Mouse (Mus musculus): ENCODE results near the gene Akap11. TPM values are rescaled to one million over a fixed set of nuclear protein-coding genes. Genes with fewer than 3 reads are reported as not detected.

The Akap11 gene
- total RNA-seq, 4 experiments from 2014 or later, result 53.8 to 63.1 (median 59.4) TPM

Other genes with a start within 250 kb of the Akap11 start
- gene Tnfsf11, start 228.8 kb downstream of the Akap11 start, total RNA-seq (2022), result not detected
- 10 to 100 TPM in 2 of 4 experiments, 1 to 10 TPM in 2; 5.9 to 18.9 (median 10.0) TPM for gene Dgkh, start 196.0 kb upstream of the Akap11 start, total RNA-seq (2022)

Data from adrenal gland, adult 8-10 months (tissue).